Mouse (Mus musculus): ENCODE measurements around the gene Dab1. TPM values are rescaled to one million over a fixed set of nuclear protein-coding genes. Genes with fewer than 3 reads are reported as not detected.
A peak's percentile ranks its signal among the peaks of the same experiment; 100 is the strongest.

Dab1 gene
- polyA plus RNA-seq, 1 experiment from 2014 or later: 106 TPM

GRCm38 (mm10) chr4:104523776-104524175 is 904.6 kb downstream of the Dab1 start:
- no peak for ATAC-seq
- no peak overlapping the region for H3K4me3 ChIP-seq (ENCODE audit: low read depth, low read length)
- H3K9ac ChIP-seq (ENCODE audit: low read length): no peak overlapping the region
- no peaks in the 10 kb centered on the region for H3K9me3 ChIP-seq (replicated peaks; ENCODE audit: control insufficient read depth, low read length)
- no peak overlapping the region for H3K27ac ChIP-seq (ENCODE audit: low read depth, low read length)
- H3K4me2 ChIP-seq (ENCODE audit: low read length): no peak overlapping the region
- H3K4me1 ChIP-seq (ENCODE audit: control insufficient read depth, insufficient read depth, low read length): peaks cover 11% of the 10 kb centered on the region
- no peak for DNase-seq (ENCODE audit: low spot score)
- H3K36me3 ChIP-seq (ENCODE audit: control insufficient read depth, insufficient read depth, low read length): no peaks in the 10 kb centered on the region
- H3K27me3 ChIP-seq (replicated peaks; ENCODE audit: control insufficient read depth, insufficient read depth, low read length): no peaks in the 10 kb centered on the region
- WGBS: 74% methylated on average over 7 of the region's 7 CpGs

- H3K9ac ChIP-seq (ENCODE audit: low read length): no peak overlapping the region
- H3K27ac ChIP-seq (ENCODE audit: low read depth, low read length): no peak overlapping the region
- no peaks in the 10 kb centered on the region for H3K4me1 ChIP-seq (ENCODE audit: control insufficient read depth, insufficient read depth, low read length)
- DNase-seq (ENCODE audit: low spot score) (no peak), ATAC-seq (no peak)
- no peak overlapping the region for H3K4me3 ChIP-seq (ENCODE audit: low read depth, low read length)
- no peaks in the 10 kb centered on the region for H3K9me3 ChIP-seq (replicated peaks; ENCODE audit: control insufficient read depth, low read length)
- no peak overlapping the region for H3K4me2 ChIP-seq (ENCODE audit: low read length)
- no peaks in the 10 kb centered on the region for H3K36me3 ChIP-seq (ENCODE audit: control insufficient read depth, insufficient read depth, low read length)
- 74% methylated on average over 4 of the region's 4 CpGs for WGBS
- H3K27me3 ChIP-seq (replicated peaks; ENCODE audit: control insufficient read depth, insufficient read depth, low read length): no peaks in the 10 kb centered on the region
Measured at GRCm38 (mm10) chr4:104529905-104530646, 910.9 kb downstream of the Dab1 start.

GRCm38 (mm10) chr4:104532846-104533245 is 913.7 kb downstream of the Dab1 start:
- Histone ChIP-seq H3K36me3 (ENCODE audit: control insufficient read depth, insufficient read depth, low read length) (no peaks in the 10 kb centered on the region), H3K4me3 (ENCODE audit: low read depth, low read length) (no peak overlapping the region), H3K9ac (ENCODE audit: low read length) (no peak overlapping the region), H3K27ac (ENCODE audit: low read depth, low read length) (no peak overlapping the region), H3K4me2 (ENCODE audit: low read length) (no peak overlapping the region), H3K9me3 (replicated peaks; ENCODE audit: control insufficient read depth, low read length) (no peaks in the 10 kb centered on the region), H3K4me1 (ENCODE audit: control insufficient read depth, insufficient read depth, low read length) (no peaks in the 10 kb centered on the region), H3K27me3 (replicated peaks; ENCODE audit: control insufficient read depth, insufficient read depth, low read length) (no peaks in the 10 kb centered on the region)
- no peak for DNase-seq (ENCODE audit: low spot score)
- WGBS: 88% methylated on average over 4 of the region's 4 CpGs
- no peak for ATAC-seq

- H3K4me1 ChIP-seq (ENCODE audit: control insufficient read depth, insufficient read depth, low read length): no peaks in the 10 kb centered on the region
- DNase-seq (ENCODE audit: low spot score) (no peak), ATAC-seq (no peak)
- no peak overlapping the region for H3K27ac ChIP-seq (ENCODE audit: low read depth, low read length)
- no peaks in the 10 kb centered on the region for H3K36me3 ChIP-seq (ENCODE audit: control insufficient read depth, insufficient read depth, low read length)
- no peaks in the 10 kb centered on the region for H3K9me3 ChIP-seq (replicated peaks; ENCODE audit: control insufficient read depth, low read length)
- no peaks in the 10 kb centered on the region for H3K27me3 ChIP-seq (replicated peaks; ENCODE audit: control insufficient read depth, insufficient read depth, low read length)
- no peak overlapping the region for H3K9ac ChIP-seq (ENCODE audit: low read length)
- no peak overlapping the region for H3K4me2 ChIP-seq (ENCODE audit: low read length)
- H3K4me3 ChIP-seq (ENCODE audit: low read depth, low read length): no peak overlapping the region
- WGBS: 90% methylated on average over 3 of the region's 3 CpGs
Measured at GRCm38 (mm10) chr4:104538420-104538819, 919.3 kb downstream of the Dab1 start.

- ATAC-seq (no peak), DNase-seq (ENCODE audit: low spot score) (no peak)
- H3K9me3 ChIP-seq (replicated peaks; ENCODE audit: control insufficient read depth, low read length): no peaks in the 10 kb centered on the region
- no peak overlapping the region for H3K4me2 ChIP-seq (ENCODE audit: low read length)
- WGBS: 79% methylated on average over 2 of the region's 2 CpGs
- H3K4me1 ChIP-seq (ENCODE audit: control insufficient read depth, insufficient read depth, low read length): no peaks in the 10 kb centered on the region
- no peak overlapping the region for H3K4me3 ChIP-seq (ENCODE audit: low read depth, low read length)
- no peaks in the 10 kb centered on the region for H3K36me3 ChIP-seq (ENCODE audit: control insufficient read depth, insufficient read depth, low read length)
- H3K27me3 ChIP-seq (replicated peaks; ENCODE audit: control insufficient read depth, insufficient read depth, low read length): no peaks in the 10 kb centered on the region
- no peak overlapping the region for H3K9ac ChIP-seq (ENCODE audit: low read length)
- no peak overlapping the region for H3K27ac ChIP-seq (ENCODE audit: low read depth, low read length)
Measured at GRCm38 (mm10) chr4:104539047-104539446, 919.9 kb downstream of the Dab1 start.

- Histone ChIP-seq H3K27ac (ENCODE audit: low read depth, low read length) (no peak overlapping the region), H3K4me3 (ENCODE audit: low read depth, low read length) (no peak overlapping the region), H3K4me2 (ENCODE audit: low read length) (no peak overlapping the region), H3K36me3 (ENCODE audit: control insufficient read depth, insufficient read depth, low read length) (no peaks in the 10 kb centered on the region), H3K27me3 (replicated peaks; ENCODE audit: control insufficient read depth, insufficient read depth, low read length) (no peaks in the 10 kb centered on the region), H3K9ac (ENCODE audit: low read length) (no peak overlapping the region), H3K4me1 (ENCODE audit: control insufficient read depth, insufficient read depth, low read length) (peaks cover 7% of the 10 kb centered on the region; the same call in 1 of the 2 replicates), H3K9me3 (replicated peaks; ENCODE audit: control insufficient read depth, low read length) (no peaks in the 10 kb centered on the region)
- no peak for DNase-seq (ENCODE audit: low spot score)
- 39% methylated on average over 5 of the region's 5 CpGs for WGBS
- ATAC-seq: no peak
Measured at GRCm38 (mm10) chr4:104547091-104547490, 927.9 kb downstream of the Dab1 start.

- ATAC-seq: no peak
- 100% methylated on average over 1 of the region's 1 CpGs for WGBS
Measured at GRCm38 (mm10) chr4:104548287-104548686, 929.1 kb downstream of the Dab1 start.

GRCm38 (mm10) chr4:104550581-104551205 is 931.5 kb downstream of the Dab1 start:
- H3K36me3 ChIP-seq (ENCODE audit: control insufficient read depth, insufficient read depth, low read length): no peaks in the 10 kb centered on the region
- DNase-seq (ENCODE audit: low spot score): peak; percentile 60
- no peaks in the 10 kb centered on the region for H3K27me3 ChIP-seq (replicated peaks; ENCODE audit: control insufficient read depth, insufficient read depth, low read length)
- no peak overlapping the region for H3K9ac ChIP-seq (ENCODE audit: low read length)
- no peak for ATAC-seq
- no peaks in the 10 kb centered on the region for H3K9me3 ChIP-seq (replicated peaks; ENCODE audit: control insufficient read depth, low read length)
- H3K27ac ChIP-seq (ENCODE audit: low read depth, low read length): no peak overlapping the region
- peaks cover 7% of the 10 kb centered on the region; the same call in 1 of the 2 replicates for H3K4me1 ChIP-seq (ENCODE audit: control insufficient read depth, insufficient read depth, low read length)
- H3K4me3 ChIP-seq (ENCODE audit: low read depth, low read length): no peak overlapping the region
- H3K4me2 ChIP-seq (ENCODE audit: low read length): no peak overlapping the region
- 40% methylated on average over 4 of the region's 4 CpGs for WGBS

More at GRCm38 (mm10) chr4:104548287-104548686, 929.1 kb downstream of the Dab1 start:
- H3K27ac ChIP-seq (ENCODE audit: low read depth, low read length): no peak overlapping the region
- H3K36me3 ChIP-seq (ENCODE audit: control insufficient read depth, insufficient read depth, low read length): no peaks in the 10 kb centered on the region
- no peak overlapping the region for H3K4me2 ChIP-seq (ENCODE audit: low read length)
- no peak overlapping the region for H3K4me3 ChIP-seq (ENCODE audit: low read depth, low read length)
- no peak overlapping the region for H3K9ac ChIP-seq (ENCODE audit: low read length)
- peaks cover 7% of the 10 kb centered on the region; the same call in 1 of the 2 replicates for H3K4me1 ChIP-seq (ENCODE audit: control insufficient read depth, insufficient read depth, low read length)
- no peaks in the 10 kb centered on the region for H3K27me3 ChIP-seq (replicated peaks; ENCODE audit: control insufficient read depth, insufficient read depth, low read length)
- H3K9me3 ChIP-seq (replicated peaks; ENCODE audit: control insufficient read depth, low read length): no peaks in the 10 kb centered on the region
- no peak for DNase-seq (ENCODE audit: low spot score)
